In genomic region chr4:95319036-95319435, GRCm38 (mm10) we compare ENCODE assay signal across 9 mouse cellular contexts.
DNase-seq lines count a peak whose midpoint lies in the region; ATAC-seq and TF ChIP-seq lines count a peak whose summit lies in the region.
"Had no signal": no experiment of that assay in that cellular context is flagged by ENCODE, and none has a peak within 500 bp of the region (broad histone marks: within the 10 kb centered on the region; RNA-seq: fewer than 3 reads in every experiment).

No protein-coding gene starts in this region.

- no peaks in the 10 kb centered on the region for H3K36me3 ChIP-seq in megakaryocyte, embryonic 14.5 days (replicated peaks; ENCODE audit: low read length)
- no peaks in the 10 kb centered on the region for H3K36me3 ChIP-seq in heart, embryonic 12.5 days
- H3K36me3 ChIP-seq in stomach, postnatal 0 days (ENCODE audit: control insufficient read depth, insufficient read depth, low read length): no peaks in the 10 kb centered on the region
- H3K36me3 ChIP-seq in forebrain, postnatal 0 days (ENCODE audit: insufficient read depth): no peaks in the 10 kb centered on the region

- H3K4me3 ChIP-seq in megakaryocyte, embryonic 14.5 days (replicated peaks): peak overlapping the region; percentile 76
- H3K4me3 ChIP-seq in heart, embryonic 12.5 days: no peak overlapping the region
- H3K4me3 ChIP-seq in stomach, postnatal 0 days (ENCODE audit: low read depth, low read length): no peak overlapping the region
- H3K4me3 ChIP-seq in forebrain, postnatal 0 days (ENCODE audit: low read depth, low read length): no peak overlapping the region

- TF ChIP-seq EP300 in stomach, postnatal 0 days (optimal IDR thresholded peaks at IDR 0.05): no peak

- peak; percentile 23 for DNase-seq in embryo, embryonic 10 days (ENCODE audit: low spot score)
- DNase-seq in stomach, postnatal 0 days (ENCODE audit: low spot score): no peak
- DNase-seq in forebrain, postnatal 0 days: no peak
- DNase-seq in left cerebral cortex, adult 18-20 months (ENCODE audit: low spot score in 2 of 2): no peak

- no peaks in the 10 kb centered on the region for H3K9me3 ChIP-seq in megakaryocyte, embryonic 14.5 days
- no peaks in the 10 kb centered on the region for H3K9me3 ChIP-seq in heart, embryonic 12.5 days (replicated peaks)
- H3K9me3 ChIP-seq in stomach, postnatal 0 days (ENCODE audit: control insufficient read depth, low read length): no peaks in the 10 kb centered on the region
- H3K9me3 ChIP-seq in forebrain, postnatal 0 days (ENCODE audit: low read length): no peaks in the 10 kb centered on the region

- no peak overlapping the region for H3K9ac ChIP-seq in heart, embryonic 12.5 days
- H3K9ac ChIP-seq in stomach, postnatal 0 days (ENCODE audit: low read length): no peak overlapping the region
- H3K9ac ChIP-seq in forebrain, postnatal 0 days: no peak overlapping the region
- H3K9ac ChIP-seq: liver, embryonic 14.5 days had no signal

- H3K4me1 ChIP-seq in megakaryocyte, embryonic 14.5 days: peaks cover 24% of the 10 kb centered on the region
- H3K4me1 ChIP-seq in heart, embryonic 12.5 days (replicated peaks): peaks cover 27% of the 10 kb centered on the region
- H3K4me1 ChIP-seq in stomach, postnatal 0 days (replicated peaks; ENCODE audit: control insufficient read depth, insufficient read depth): peaks cover 12% of the 10 kb centered on the region
- no peaks in the 10 kb centered on the region for H3K4me1 ChIP-seq in forebrain, postnatal 0 days (ENCODE audit: insufficient read depth)

- no peak overlapping the region; the same call in 1 of the 2 replicates for H3K27ac ChIP-seq in heart, embryonic 12.5 days (ENCODE audit: poor library complexity, severe bottlenecking)
- peak overlapping the region; percentile 8; the same call in 1 of the 2 replicates for H3K27ac ChIP-seq in stomach, postnatal 0 days (replicated peaks)
- H3K27ac ChIP-seq in forebrain, postnatal 0 days (ENCODE audit: low read depth, low read length): no peak overlapping the region
- H3K27ac ChIP-seq: liver, embryonic 14.5 days had no signal

- 13% methylated on average over 6 of the region's 6 CpGs for WGBS in heart, embryonic 12.5 days
- 21% methylated on average over 6 of the region's 6 CpGs for WGBS in stomach, postnatal 0 days
- WGBS in forebrain, postnatal 0 days: 54% methylated on average over 6 of the region's 6 CpGs

- no peak for ATAC-seq in megakaryocyte, adult 5-6 weeks (ENCODE audit: poor library complexity, severe bottlenecking)
- ATAC-seq in heart, embryonic 12.5 days (ENCODE audit: insufficient number of reproducible peaks, low FRiP score): 0 out of 2 replicates have a peak, but pooled peaks have one; percentile 36
- ATAC-seq in stomach, postnatal 0 days (ENCODE audit: low FRiP score, low TSS enrichment): peak; percentile 41; the same call in 1 of the 2 replicates
- ATAC-seq in forebrain, postnatal 0 days: no peak
- ATAC-seq in frontal cortex, adult (ENCODE audit: low TSS enrichment): no peak

- no peaks in the 10 kb centered on the region for H3K27me3 ChIP-seq in megakaryocyte, embryonic 14.5 days (replicated peaks)
- no peaks in the 10 kb centered on the region for H3K27me3 ChIP-seq in heart, embryonic 12.5 days (replicated peaks)
- no peaks in the 10 kb centered on the region for H3K27me3 ChIP-seq in stomach, postnatal 0 days (ENCODE audit: control insufficient read depth, insufficient read depth, low read length)
- H3K27me3 ChIP-seq in forebrain, postnatal 0 days (ENCODE audit: insufficient read depth, low read length): no peaks in the 10 kb centered on the region

- 0 out of 2 replicates have a peak overlapping the region, but pooled peaks have one; percentile 14 for H3K4me2 ChIP-seq in heart, embryonic 12.5 days
- H3K4me2 ChIP-seq in stomach, postnatal 0 days (replicated peaks; ENCODE audit: low read depth): no peak overlapping the region
- no peak overlapping the region for H3K4me2 ChIP-seq in forebrain, postnatal 0 days (ENCODE audit: low read depth)

- TF ChIP-seq CTCF in stomach, postnatal 0 days (IDR thresholded peaks at IDR 0.05; ENCODE audit: low read depth): no peak
- TF ChIP-seq CTCF in forebrain, postnatal 0 days (IDR thresholded peaks at IDR 0.05; ENCODE audit: low read depth): no peak

Comparison
In these comparisons a context has a peak if more than half of its experiments do, and no peak if none do; other contexts are left out.
1. ATAC-seq: peak in heart, embryonic 12.5 days (single experiment) and stomach, postnatal 0 days (single experiment); none in megakaryocyte, adult 5-6 weeks (single experiment), forebrain, postnatal 0 days (single experiment) and frontal cortex, adult (single experiment).